Mouse (Mus musculus): ENCODE measurements around the gene Gna14. TPM values are rescaled to one million over a fixed set of nuclear protein-coding genes. Genes with fewer than 3 reads are reported as not detected.

Gna14 gene
- 2.0 TPM for polyA plus RNA-seq (2015; fragmentation: Illumina TruSeq; extraction: RNeasy Lipid Tissue Mini Kit (QIAGEN cat#74804); ENCODE audit: insufficient read depth, low replicate concordance)

GRCm38 (mm10) chr19:16435531-16436231, at the start of gene Gna14:
Gene Gna14 (plus strand): TSS chr19:16435762.

